Mouse (Mus musculus): Measurements from ENCODE around the gene Itpr3.

- TF ChIP-seq POLR2A (IDR thresholded peaks at IDR 0.05; ENCODE audit: borderline replicate concordance, control insufficient read depth, low read depth, low read length): 0 out of 2 replicates have a peak, but pooled peaks have one; percentile 16
- no peak for TF ChIP-seq CTCF (IDR thresholded peaks at IDR 0.05; ENCODE audit: control insufficient read depth, insufficient read depth, low read length)
Measured at GRCm38 (mm10) chr17:27017564-27018499, 39.3 kb upstream of the Itpr3 start.

Measured in bone marrow, adult 2 months (tissue).